Mouse (Mus musculus): ENCODE results near the gene Arhgef3.
"Not testable (repeated sequence)": the region's sequence is repeated elsewhere in the genome, so short reads cannot be mapped to it uniquely, and the experiment has no call there.

Arhgef3 gene

GRCm38 (mm10) chr14:27196980-27197379, 82.3 kb downstream of the Arhgef3 start:
- no peak for DNase-seq (ENCODE audit: low spot score)

DNA sequence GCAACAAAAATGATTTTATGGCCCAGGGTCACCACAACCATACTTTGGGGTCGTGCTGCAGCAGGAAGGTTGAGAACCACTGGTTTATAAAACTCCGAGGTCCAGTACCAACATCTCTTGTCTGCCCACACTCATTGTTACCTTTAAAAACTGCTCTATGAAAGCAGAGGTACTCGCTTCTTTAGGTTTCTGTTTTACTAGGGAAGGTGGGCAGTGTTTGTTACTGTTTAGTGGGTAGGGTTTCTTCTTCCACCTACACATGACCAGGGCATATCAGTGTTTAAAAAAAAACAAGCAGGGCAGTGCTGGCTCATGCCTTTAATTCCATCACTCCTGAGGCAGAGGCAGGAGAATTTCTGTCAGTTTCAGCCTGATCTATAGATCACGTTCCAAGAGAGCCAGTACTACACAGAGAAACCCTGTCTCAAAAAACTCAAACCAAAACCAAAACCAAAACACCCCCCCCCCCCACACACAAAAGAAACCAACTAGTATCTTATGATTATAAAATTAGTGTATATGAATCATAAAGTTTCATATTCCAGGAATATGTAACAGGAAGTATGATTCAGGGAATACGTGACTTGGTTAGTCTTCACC, 83.9 kb downstream of the Arhgef3 start:
- DNase-seq (ENCODE audit: low spot score) = no peak

- no peak for DNase-seq (ENCODE audit: low spot score)
These were observed 84.4 kb downstream of the Arhgef3 start for GRCm38 (mm10) chr14:27199119-27199518.

DNA sequence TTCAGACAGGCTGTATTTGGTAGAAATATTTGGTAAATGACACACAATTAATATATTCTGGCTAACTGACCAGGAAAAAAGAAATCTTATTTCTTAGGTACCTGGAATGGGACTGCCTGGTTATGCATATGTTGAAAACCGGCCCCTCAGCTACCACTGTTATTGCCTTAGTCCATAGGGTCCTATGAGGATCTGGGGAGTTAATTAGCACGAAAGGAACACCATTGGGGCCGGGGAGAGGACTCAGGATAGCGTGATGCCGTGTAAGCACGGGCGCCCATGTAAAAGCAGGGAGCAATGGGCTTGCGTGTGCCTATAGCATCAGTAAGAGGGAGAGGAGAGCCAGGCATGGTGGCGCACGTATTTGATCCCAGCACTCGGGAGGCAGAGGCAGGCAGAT, 85.2 kb downstream of the Arhgef3 start:
- no peak for DNase-seq (ENCODE audit: low spot score)

DNA sequence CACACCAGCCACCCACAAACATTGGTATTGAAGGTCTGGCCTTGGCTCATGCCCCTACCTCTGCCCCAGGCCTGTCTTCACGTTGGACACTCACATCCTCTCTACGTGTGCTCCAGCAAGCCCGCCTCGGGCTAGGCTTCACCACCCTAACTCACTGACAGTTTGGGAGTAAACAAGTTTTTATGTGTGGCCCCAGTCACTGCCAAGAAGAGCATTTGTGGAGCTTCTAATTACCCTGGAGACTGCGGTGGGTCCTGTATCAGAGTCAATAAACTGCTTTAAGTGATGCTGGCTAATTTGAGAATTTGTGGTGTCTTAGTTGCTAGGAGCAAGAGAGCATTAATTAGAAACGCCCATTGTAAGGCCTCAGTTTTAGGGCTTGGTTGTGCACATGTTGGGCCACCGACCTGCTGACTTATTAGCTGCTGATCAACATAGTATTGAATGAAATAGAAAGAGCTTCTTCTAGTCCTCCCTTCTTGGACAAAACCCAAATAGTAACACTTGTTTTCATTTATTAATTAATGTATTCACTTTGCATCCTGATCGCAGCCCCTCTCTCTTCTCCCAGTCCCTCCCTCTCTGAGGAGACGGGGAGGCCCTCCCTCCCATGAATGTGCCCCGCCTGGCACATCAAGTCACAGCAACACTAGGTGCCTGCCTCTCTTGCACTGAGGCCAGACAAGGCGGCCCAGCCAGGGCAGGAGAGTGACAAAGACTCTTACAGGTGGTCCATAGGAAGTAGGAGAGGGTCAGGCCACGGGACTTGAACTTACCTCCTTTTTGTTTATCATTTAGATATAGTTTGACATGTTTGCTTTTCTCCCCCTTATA, 86.3 kb downstream of the Arhgef3 start:
- no peak for DNase-seq (ENCODE audit: low spot score)

DNA sequence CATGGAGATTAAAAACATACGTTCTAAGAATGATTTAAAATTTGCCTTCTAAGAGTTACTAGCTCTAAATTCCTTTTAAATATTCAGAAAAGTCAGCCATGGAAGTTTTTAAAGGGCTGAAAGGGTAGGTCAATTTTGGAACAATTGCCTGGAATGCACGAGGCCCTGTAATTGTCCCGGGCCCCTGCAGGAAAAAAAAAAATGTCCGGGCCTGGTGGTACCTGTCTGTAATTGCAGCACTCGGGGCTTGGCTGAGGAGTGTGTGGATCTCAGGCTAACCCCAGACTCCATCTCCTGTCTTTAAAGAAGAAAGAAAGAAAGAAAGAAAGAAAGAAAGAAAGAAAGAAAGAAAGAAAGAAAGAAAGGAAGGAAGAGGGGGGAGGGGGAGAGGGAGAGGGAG, 87.1 kb downstream of the Arhgef3 start:
- DNase-seq (ENCODE audit: low spot score) = no peak

DNA sequence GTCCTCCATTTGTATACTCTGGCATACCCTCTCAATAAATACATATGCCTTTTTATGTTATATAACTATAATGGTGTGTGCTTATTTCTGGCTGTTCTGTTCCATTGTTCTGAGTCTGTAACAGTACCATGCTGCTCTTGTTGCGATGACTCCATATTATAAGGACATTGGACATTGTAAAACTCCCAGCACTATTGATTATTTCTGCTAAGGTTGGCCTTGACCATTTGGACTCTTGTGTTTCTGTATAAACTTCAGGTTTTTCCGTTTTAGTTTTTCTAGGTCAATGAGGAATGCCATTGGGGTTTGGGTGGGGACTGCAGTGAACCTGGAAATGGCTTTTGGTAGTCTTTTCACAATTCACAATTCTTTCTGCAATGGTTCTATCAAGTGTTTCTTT, 90.0 kb downstream of the Arhgef3 start:
- no peak for DNase-seq (ENCODE audit: low spot score)

DNA sequence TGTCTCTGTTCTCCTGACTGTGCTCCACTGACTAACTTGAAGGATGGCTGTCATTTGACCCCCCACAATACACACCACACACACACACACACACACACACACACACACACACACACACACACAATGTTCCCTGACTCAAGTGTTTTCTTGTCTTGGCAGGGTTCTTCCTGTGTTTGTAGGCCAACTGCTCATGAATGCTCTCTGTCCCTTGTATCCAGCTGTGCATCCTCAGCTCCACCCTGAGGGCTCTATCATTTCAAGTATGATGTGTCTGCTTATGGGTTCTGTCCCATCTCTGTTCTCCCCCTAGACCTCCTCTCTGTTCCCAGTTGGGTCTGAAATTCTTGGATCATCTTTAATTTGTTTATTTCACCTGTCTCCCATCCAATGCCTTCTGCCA, 91.7 kb downstream of the Arhgef3 start:
- DNase-seq (ENCODE audit: low spot score) = no peak

- DNase-seq (ENCODE audit: low spot score) = no peak
These were observed 94.8 kb downstream of the Arhgef3 start for GRCm38 (mm10) chr14:27209542-27209941.

- DNase-seq (ENCODE audit: low spot score) = not testable (repeated sequence)
These were observed 96.1 kb downstream of the Arhgef3 start for GRCm38 (mm10) chr14:27210801-27211200.

DNA sequence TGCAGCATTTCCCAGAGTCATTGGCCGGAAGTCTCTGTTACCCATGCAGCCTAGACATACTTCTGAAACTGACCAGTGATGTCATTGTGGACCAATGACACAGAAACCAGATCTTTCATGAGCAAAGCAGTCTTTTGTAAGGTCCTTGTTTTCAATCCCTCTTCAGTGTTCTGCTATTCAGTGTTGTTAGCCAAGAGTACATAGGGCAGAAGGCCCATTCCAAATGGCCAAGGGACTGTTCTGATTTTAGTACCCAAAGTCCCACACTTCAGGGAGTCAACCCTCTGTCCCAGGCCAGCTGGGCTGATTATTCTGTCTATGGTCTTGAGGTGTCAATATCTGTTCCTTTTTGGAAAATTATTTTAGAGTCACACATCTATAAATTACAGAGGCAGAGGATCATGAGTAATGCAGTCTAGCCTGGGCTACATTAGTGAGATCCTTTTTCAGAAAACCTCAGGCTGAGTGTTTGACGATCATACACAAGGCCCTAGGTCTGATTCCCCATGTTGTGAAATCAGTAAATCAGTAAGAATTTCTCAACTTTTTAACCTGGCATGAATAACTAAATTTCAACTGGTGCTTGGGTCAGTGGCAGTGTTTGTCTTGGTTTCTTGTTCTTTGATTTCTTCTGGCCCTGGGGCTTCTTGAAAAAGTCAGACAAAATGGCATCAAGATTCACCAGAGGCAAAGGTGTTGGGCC, 97.2 kb downstream of the Arhgef3 start:
- DNase-seq (ENCODE audit: low spot score) = no peak

DNA sequence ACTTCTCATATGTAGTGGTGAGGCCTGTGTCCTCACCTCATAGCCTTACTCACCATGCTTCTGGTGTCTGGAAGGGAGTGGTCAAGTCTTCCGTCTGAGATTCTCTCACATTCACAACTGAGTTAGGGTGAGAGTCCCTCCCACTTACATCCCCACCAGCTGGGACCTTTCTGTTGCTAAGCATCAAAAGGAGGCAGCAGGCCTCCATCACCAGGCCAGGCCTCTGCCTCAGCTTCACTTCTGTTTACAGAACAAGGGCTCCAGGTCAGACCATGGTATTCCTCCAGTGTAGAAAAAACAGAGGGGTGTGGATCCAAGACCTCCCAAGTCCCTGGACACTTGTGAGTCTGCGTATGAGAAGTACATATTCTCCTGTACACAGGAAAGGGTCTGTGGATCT, 99.5 kb downstream of the Arhgef3 start:
- DNase-seq (ENCODE audit: low spot score) = no peak

- DNase-seq (ENCODE audit: low spot score) = no peak
These were observed 105.0 kb downstream of the Arhgef3 start for GRCm38 (mm10) chr14:27219668-27220067.

DNA sequence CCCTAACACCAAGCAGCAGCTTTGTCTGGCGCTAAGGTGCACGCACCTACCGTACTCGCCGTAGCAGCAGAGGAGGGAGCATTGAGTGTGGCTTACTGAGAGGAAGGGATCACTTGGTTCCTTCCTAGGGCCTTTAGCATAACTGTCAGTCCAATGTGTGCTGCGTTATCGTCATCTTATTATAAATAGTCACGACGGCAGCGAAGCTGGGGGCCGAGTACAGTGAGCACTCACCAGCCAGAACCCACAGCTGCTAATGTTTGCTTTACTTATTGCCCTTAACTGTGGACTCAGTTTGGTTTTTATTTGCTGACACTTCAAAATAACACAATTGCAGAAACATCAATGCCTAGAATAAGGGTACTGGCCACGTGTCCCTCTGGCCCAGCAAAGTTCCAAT, 105.6 kb downstream of the Arhgef3 start:
- DNase-seq (ENCODE audit: low spot score) = no peak

- DNase-seq (ENCODE audit: low spot score) = no peak
These were observed 109.9 kb downstream of the Arhgef3 start for GRCm38 (mm10) chr14:27224636-27225035.

DNA sequence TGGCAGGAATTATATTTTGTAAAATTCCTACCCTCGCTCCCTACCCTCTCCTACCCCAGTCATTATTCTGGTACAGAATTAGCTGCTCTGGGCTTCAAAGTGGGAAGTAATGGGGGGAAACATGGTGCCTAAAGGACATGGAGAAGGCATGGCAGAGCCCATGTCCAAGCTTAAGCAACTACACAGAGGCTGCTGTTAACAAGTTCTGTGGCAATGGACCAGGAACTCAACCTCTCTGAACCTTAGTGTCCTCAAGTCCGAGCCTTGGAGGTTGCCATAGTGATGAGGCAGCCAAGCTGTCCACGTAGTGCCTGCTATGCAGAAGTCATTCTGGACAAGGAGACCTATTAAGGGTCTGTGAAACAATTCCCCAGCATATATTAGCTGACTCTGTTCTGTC, 111.6 kb downstream of the Arhgef3 start:
- no peak for DNase-seq (ENCODE audit: low spot score)

DNA sequence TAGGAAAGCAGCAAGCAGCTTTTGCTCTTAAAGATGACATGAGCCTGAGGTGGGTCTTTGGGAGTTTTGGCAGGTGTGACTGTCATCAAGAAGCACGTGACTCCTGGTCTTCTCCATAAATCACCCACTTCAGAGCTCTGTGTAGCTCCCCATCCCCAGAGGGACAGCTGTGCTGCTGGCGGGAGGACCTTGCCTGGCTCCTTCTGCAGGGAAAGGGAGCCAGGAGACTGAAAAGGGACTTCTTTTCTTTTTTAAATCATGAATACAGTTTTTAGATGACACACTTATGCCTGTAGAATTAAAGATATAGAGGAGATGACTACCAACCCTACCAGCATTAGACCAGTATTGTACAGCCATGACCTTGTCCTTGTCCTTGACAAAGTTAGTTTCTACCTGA, 113.6 kb downstream of the Arhgef3 start:
- DNase-seq (ENCODE audit: low spot score) = no peak

GRCm38 (mm10) chr14:27228941-27229371, 114.3 kb downstream of the Arhgef3 start:
- DNase-seq (ENCODE audit: low spot score) = no peak

- DNase-seq (ENCODE audit: low spot score) = peak; percentile 18
These were observed 114.9 kb downstream of the Arhgef3 start for GRCm38 (mm10) chr14:27229441-27230147.

GRCm38 (mm10) chr14:27230262-27231022, 115.7 kb downstream of the Arhgef3 start:
- DNase-seq (ENCODE audit: low spot score) = peak; percentile 52

DNA sequence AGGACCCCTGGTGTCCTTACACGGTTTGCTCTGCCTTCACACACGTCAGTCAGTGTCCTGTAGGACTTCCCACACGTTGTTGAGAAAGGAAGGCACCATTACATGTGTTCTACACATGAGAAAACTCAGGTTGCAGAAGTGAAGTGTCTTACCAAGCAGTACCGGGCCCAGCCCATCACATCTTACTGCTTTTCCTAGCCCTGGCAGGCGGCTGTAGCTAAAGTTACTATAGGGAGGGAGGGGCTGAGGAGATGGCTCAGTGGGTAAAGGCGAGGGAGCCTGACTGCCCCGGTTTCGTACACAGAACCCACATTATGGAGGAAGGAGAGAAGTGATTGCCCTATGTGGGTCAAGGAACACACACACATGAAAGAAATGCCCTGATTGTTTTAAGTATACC, 116.8 kb downstream of the Arhgef3 start:
- DNase-seq (ENCODE audit: low spot score) = no peak
